Mouse (Mus musculus) B cell, adult 2 months (primary cell): ENCODE results near the gene Gin1.
"Not testable (repeated sequence)": the region's sequence is repeated elsewhere in the genome, so short reads cannot be mapped to it uniquely, and the experiment has no call there.

Source experiments
- DNase-seq, 2 experiments: peaks; one replicate each; pipeline ENCODE4 v3.0.0; 2022

Gin1 gene

DNA sequence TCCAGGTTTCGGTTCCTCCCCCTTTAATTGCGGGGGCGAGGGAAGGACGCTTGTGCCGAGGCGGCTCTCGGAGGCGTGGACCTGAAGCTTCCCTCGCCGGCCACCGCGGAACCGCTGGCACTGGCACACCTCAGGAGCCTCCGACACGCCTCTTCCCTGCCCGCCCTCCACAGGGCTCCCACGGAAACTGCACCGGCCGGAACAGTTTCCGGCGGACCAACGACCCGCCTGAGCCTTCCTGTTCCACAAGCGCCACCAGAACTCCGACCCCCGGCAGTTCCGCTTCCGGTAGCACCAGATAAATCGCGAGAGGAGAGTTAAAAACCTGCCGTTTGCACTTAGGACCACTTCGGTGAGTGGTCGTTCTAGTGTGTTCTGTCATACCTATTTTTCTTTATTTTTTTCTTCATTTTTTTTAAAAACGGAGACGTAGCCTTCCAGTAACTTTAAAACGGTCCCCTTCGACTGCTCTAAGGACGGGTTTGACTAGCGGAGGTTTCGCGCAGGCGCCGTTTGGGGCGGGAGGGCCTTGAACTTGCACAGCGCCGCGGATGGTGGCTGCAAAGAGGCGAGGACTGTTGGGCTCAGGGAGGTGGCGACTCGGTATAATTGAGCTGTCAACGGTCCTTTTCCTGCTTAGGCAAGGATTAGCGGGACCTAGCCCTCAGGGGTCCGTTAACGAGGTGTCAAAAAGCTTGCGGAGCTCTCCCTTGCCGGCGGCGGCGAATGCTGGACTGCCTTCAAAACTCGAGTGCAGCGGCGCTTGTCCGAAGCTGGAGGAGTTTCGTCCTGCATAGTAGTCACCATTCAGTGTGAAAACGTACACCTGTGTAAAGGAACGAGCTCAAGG is at the start of gene Gin1, which contains the start of gene Ppip5k2:
TSS of gene Gin1 (plus strand) at position 269 of the 850 bp plus-strand sequence.
TSS of gene Ppip5k2 (minus strand) at position 508 of the 850 bp plus-strand sequence.
- peak; percentile 95 for DNase-seq

- peak; percentile 12 to 13 for DNase-seq
Measured at GRCm38 (mm10) chr1:97726730-97727129, 43.2 kb upstream of the Gin1 start.

GRCm38 (mm10) chr1:97729339-97729738 is 40.6 kb upstream of the Gin1 start:
- DNase-seq = no peak

- DNase-seq = no peak
Measured at GRCm38 (mm10) chr1:97743063-97743462, 26.9 kb upstream of the Gin1 start.

- DNase-seq = no peak
Measured at GRCm38 (mm10) chr1:97745712-97746111, 24.3 kb upstream of the Gin1 start.

DNA sequence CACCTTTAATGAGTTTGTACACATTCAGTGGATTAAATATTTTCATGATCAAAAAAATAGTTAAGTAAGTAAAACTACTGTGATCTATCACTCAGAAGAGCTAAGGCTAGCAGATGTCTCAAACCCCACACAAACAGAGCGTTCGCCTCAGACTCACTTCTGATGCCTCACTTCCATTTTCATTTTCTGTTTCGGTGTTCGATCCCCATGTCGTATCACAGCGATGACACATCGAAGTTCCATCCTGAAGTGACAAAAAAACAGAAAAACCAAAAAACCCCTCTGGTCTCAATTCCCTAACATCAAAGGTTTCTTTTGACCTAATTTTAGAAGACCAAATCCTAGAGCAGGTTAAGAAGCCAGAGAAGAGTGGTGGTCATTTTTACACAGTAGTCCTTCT is 23.7 kb upstream of the Gin1 start:
- DNase-seq = no peak

DNA sequence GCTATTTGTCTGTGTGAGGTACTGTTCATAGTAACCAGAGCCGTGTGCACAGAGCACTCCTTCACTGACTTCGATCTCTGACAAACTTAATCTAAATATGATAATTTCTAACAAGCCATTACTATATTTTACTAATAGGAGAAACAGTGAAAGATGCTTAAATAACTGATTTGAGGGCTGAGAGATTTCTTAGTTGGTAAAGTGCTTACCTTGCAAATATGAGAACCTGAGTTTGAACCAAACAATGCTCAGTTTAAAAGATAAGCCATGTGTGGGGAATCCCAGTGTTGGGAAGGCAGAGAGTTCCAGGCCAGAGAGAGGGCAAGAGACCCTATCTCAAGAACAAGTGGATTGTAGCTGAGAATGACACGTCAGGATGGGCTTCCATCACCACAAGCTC is 21.8 kb upstream of the Gin1 start:
- no peak for DNase-seq

GRCm38 (mm10) chr1:97753216-97753615 is 16.8 kb upstream of the Gin1 start:
- no peak for DNase-seq

DNA sequence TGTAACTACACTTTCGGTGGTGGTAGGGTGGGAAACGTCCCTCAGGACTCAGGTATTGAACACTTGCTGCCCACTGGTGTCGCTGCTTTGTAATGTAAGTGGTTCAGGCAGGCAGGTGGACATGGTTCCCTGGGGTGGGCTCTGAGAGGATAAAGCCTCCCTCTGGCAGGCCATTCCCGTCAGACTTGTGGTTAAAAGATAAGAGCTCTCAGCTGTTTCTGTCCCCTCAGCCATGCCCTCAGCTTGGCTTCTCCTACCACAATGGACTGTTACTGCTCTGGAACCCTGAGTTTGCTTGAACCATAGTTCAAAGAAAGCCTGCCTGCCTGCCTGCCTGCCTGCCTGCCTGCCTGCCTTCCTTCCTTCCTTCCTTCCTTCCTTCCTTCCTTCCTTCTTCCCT is 15.6 kb upstream of the Gin1 start:
- DNase-seq = no peak

DNA sequence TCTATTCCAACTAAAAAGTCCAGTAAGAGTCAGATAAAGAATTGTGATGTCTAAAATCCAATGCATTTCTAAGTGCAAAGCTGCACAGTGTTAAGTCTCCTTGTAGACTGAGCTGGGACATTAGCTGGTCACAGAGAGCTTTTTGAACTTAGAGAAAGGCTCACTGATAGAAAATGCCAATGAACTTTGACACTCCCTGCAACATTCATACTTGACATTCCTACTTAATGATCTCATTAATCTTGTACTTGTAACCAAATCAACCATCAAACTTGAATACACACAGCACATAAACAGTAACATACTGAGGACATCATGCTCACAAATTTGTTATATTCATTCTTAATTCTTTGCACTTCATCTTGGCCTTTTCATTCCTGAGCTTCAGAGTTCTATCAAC is 10.1 kb upstream of the Gin1 start:
- no peak for DNase-seq

- no peak for DNase-seq
Measured at GRCm38 (mm10) chr1:97760598-97760997, 9.4 kb upstream of the Gin1 start.

DNA sequence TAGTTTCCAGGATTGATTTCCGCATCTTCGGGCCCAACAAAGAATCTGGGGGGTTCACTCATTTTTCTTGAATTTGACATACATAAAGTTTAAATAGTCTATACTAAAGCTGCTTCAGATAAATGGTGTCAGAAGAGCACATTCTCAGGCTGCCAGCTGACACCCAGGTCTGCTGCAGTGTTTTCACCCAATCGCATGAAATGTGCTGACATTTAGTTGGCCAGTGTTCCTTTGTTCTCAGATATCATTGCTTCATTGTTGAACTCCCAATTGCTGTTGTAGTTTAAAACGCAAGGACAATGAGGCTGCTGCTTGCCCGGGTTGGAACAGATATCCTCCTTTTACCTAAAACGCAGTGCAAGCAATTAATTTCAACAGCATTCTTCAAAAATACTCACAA is 8.5 kb upstream of the Gin1 start:
- DNase-seq = no peak

GRCm38 (mm10) chr1:97765712-97766111 is 4.3 kb upstream of the Gin1 start:
- not testable (repeated sequence) for DNase-seq

DNA sequence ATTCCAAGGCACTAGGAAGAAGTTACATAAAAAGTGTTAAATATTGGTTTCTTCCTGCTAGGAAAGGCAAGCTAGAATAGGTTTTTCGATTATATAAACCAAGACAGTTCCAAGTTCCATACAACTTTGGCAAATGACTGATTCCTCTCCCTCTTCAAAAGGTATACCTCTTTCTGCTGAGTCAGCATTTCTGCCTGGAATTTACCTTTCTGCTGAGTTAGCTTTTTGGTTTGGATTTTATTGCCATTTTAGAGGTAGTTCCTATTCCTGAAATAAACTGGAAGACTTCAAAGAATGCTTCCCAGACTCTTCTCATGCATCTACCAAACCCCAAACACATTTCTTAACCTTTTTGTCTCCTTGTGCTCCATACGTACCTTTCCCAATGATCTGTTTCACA is 1.9 kb upstream of the Gin1 start:
- no peak for DNase-seq

DNA sequence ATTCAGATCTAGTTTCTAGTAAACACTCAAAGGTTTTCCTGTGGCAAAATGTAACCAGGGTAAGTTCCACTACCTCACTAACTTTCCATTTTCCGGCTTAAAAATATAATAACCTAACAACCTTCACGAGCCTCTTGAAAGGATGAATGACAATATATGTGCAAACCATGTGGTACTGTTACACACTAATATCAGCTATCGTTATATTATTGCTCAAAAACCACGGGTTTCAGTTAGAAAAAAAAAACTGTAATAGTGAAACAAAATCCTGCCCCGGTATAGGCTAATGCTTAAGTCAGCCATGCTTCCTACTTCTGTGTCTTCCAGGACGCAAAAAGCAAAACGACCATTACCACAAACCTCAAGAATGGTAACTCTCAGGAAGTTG is 1.1 kb upstream of the Gin1 start:
- DNase-seq = no peak

DNA sequence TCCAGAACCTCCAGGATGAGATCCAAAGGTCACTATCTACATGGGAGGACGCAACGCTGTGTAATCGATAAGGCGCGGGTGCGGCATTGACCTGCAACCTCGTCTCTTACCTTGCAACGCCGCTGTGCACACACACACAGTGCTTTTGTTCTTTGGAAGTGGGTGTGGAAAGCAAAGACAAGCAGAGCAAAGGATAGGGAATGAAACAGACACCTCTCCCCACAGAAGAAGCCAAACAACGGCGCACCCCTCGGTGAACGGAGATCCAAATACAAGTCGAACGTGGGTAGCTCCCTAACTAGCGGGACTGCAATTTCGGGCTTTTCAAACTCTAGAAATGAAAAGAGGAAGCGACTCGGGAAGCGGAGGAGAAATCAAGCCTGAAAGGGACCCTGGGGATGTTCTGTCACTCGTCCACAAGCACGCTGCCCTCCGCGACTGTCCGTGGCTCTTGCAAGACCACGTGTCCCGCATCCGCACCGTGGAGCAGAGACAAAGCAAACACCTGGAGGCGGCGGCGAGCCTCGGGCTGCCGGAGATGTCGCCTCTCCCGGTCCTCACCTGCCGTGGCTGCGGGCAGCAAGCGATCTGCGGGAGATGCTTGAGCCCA is 573 bp upstream of the Gin1 start:
- DNase-seq = no peak

DNA sequence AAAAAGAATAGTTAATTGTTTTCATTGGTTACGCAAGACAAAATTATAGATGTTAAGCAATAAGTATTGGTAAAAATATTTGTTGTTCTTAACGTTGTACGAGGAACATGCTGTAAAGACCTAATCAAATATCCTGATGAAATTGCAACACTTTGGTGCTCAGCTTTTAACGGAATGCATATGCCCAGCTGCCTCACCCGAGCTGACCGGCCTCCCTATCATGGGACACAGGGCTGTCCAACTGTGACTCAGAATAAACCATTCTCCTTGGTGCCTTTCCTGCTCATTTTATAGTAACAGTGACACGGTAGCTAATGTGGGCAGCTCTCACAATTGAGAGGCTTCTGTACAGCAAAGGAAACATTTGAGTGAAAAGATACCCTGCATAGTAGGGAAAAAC is 1.1 kb downstream of the Gin1 start:
- no peak for DNase-seq

DNA sequence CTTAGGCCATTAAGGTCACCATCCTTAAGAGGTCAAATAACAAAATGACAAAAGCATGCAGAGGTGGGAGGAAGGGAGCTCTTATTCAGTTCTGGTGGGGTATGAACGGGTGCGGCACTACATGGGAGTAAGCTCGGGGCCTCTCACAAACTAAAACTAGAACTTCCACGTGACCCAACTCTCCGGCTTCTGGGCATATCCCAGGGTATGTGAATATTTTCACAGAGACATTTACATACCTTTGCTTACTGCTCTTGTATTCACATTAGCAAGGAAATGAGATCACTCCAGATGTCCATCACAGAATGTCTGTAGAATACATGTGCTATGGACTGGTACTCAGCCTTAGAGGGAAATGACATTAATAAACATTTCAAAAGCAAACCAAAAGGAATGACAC is 1.8 kb downstream of the Gin1 start:
- DNase-seq = no peak

DNA sequence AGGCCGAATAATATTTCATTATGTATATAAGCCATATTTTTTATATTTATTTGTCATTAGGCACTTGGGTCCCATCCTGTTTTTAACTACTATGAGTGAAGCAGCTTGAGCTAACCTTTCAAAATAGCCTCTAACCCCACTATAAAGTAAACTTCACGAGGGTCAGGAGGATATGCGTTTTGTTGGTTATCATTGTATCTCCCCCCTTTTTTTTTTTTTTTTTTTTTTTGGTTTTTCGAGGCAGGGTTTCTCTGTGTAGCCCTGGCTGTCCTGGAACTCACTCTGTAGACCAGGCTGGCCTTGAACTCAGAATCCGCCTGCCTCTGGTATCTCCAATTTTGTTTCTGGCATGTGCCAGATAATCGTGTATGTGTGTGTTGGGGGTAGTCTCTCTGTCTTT is 3.4 kb downstream of the Gin1 start:
- no peak for DNase-seq

DNA sequence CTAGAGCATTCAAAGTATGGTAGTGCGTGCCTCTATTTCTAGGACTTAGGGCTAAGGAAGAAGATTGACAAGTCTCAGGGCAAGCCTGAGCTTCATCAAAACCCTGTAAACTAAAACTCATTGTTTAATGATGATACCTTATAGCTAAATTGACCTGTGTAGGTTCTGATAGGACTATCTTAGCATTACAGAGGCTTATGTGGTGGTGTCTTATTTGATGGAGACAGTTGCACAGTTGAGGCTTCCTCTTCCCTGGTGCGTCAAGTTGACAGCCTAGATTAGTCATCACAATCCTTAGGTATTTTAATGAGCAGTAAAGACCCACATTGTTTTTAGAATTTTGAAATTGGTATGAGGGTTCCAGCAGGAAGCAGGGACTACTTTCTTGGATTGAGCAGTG is 4.0 kb downstream of the Gin1 start:
- no peak for DNase-seq

DNA sequence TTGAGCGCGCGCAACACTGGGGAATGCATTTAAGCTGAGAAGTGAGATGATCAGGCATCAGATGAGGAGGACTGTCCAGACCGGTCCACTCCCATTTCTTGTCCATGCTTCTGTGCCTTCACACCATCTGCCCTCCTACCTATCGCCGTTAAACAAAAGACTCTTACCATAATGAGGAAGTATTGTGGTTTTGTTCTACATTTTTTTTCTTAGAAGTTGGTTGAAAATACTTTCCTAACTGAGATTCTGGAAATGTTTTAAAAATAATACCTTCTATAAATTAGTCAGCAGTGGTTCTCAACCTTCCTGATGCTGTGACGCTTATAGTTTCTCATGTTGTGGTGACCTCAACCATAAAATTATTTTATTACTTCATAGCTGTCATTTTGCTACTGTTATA is 11.7 kb downstream of the Gin1 start:
- DNase-seq = no peak

- DNase-seq = no peak
Measured at GRCm38 (mm10) chr1:97784928-97785327, 15.0 kb downstream of the Gin1 start.

DNA sequence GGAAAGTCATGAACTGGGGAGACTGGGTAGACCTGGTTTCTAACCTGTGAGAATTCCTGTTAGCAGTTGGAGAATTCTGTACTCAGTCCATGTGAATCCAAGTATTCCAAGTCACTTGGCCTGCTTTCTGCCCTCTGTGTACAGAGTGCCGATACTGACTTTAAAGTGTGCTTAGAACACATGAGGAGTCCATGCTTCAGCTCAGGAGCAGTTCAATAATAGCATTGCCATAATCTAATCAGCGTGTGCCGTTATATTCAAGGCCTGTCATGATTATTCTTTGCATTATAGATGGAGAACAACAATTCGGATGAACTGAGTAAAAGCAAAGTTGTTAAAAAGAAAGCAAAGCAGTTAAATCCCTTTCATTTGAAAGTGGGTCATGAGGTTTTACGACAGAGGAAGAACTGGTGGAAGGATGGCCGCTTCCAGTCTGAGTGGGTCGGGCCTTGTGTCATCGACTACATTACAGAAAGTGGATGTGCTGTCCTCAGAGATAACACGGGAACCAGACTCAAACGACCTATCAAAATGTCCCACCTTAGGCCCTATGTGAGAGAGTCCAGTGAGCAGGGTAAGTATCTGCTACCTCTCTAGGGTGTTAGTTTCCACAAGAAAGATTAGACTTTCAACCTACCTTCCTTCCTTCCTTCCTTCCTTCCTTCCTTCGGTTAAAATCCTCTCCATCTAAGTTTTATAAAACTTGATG is 15.9 kb downstream of the Gin1 start:
- DNase-seq = no peak

DNA sequence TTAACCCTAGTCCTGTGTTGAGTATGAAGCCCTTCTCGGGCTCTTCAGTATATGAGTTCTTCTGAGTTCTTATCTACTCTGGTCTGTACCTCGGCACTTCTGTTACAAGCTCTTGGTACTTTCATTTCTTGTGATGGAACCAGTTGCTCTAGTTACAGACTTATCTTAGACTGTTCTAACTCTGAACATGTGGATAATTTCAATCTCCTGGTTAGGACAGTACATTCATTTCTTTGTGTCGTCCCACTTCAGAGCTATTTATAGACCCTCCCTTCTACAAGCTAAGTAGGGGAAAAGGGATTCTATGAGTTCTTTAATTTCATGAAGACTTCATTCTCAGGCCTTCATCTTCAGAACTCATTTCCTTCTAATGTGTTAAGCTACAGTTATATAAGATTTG is 17.7 kb downstream of the Gin1 start:
- DNase-seq = no peak
